Mouse (Mus musculus) pancreas, adult 10 weeks (tissue): ENCODE measurements around the gene Mta2. TPM values are rescaled to one million over a fixed set of nuclear protein-coding genes. Genes with fewer than 3 reads are reported as not detected.

Experiments used
- polyA plus RNA-seq: library from polyadenylated mRNA; stranded (reverse); fragments of 350-450 nt; fragmentation: Illumina TruSeq; extraction: RNeasy Lipid Tissue Mini Kit (QIAGEN cat#74804); gene quantifications from one replicate; pipeline ENCODE4 v1.2.3, GENCODE M21; 2015; ENCODE audit warnings: low read depth, low replicate concordance; ENCODE audit not compliant: insufficient read depth

Mta2 gene
- polyA plus RNA-seq, result 16.1 TPM

GRCm38 (mm10) chr19:8941515-8942217, at the start of gene Mta2:
Gene Mta2, plus strand, starts transcription at chr19:8941875.

DNA sequence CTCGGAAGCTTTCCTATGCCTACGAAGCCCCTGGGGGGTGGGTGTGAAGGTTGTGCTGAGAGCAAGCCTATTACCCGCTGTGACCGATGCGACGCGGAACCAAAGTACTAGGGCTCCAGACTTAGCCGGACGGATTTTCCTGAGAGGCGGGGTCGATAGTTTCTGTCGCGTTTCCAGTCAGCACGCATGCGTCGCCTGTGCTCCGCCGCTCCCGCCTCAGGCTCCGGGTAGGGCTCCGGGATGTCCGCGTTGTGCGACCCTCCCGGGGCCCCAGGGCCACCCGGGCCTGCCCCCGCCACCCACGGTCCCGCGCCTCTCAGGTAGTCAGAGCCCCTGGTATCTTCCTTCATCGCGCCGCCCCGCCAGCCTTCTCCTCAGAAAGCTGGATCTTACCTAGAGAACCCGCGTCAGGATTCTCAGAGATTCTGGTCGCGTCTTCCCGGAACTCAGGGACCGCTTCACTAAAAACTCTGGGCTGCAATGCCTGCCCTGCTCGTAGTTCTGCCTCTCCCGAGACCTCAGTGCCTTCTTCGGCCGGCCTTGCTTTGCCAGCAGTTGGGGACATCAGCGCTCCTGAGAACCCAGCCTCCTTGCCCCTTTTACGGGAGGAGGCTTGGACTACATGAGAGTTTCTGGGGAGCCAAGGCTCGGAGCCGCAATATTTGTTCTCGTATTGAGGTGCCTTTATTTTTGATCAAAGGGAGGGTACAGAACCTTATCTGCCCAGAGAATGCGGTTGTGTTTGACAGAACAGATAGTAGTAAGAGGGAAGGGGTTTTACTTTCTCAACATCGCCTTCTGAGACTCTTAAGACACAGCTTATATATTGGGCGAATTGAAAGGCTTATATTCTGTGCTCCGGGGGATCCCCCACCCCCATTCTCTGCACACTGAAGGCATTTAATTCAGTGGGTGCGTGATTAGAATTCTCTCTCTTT, 48.6 kb upstream of the Mta2 start, which contains the start of gene Ints5:
Gene Ints5 (plus strand): TSS at position 177 of the 938 bp plus-strand sequence.

GRCm38 (mm10) chr19:8897865-8898495, 43.7 kb upstream of the Mta2 start, which contains the start of gene Ganab:
Gene Ganab, plus strand, starts transcription at chr19:8898071.

DNA sequence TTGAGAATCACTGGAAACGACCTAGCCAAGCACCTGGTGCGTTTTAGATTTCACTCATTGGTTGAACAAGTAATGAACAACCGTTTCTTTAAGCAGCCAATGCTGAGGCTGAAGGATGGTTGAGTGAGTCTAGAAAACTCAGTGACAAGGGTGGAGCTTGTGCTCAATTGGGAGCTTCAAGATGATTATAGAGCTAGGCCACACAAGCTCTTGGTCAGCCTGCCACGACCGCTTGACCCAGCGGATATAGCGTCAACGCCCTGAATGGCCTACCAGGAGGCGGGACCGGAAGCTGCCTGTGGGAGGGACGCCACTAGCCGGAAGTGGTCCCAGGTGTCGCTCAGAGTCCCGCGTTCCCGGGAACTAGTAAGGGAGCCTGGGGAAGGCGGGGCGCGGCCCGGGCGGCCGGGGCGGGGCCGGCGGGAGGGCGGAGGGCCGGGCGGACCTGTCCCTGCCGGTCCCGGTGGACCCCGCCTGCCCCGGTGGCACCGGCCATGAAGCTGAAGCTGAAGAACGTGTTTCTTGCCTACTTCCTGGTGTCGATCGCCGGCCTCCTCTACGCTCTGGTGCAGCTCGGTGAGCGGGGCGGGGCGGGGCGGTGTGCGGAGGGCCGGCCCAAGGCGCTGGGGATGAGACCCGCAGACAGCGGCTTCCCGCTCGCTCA, 21.5 kb upstream of the Mta2 start, which contains the start of gene B3gat3:
Gene B3gat3 (plus strand): TSS at position 302 of the 664 bp plus-strand sequence.

GRCm38 (mm10) chr19:8929224-8930088, 12.2 kb upstream of the Mta2 start, which contains the start of the genes Rom1 and Eml3:
Gene Rom1, minus strand, starts transcription at chr19:8929356.
Gene Eml3, plus strand, starts transcription at chr19:8929552.

DNA sequence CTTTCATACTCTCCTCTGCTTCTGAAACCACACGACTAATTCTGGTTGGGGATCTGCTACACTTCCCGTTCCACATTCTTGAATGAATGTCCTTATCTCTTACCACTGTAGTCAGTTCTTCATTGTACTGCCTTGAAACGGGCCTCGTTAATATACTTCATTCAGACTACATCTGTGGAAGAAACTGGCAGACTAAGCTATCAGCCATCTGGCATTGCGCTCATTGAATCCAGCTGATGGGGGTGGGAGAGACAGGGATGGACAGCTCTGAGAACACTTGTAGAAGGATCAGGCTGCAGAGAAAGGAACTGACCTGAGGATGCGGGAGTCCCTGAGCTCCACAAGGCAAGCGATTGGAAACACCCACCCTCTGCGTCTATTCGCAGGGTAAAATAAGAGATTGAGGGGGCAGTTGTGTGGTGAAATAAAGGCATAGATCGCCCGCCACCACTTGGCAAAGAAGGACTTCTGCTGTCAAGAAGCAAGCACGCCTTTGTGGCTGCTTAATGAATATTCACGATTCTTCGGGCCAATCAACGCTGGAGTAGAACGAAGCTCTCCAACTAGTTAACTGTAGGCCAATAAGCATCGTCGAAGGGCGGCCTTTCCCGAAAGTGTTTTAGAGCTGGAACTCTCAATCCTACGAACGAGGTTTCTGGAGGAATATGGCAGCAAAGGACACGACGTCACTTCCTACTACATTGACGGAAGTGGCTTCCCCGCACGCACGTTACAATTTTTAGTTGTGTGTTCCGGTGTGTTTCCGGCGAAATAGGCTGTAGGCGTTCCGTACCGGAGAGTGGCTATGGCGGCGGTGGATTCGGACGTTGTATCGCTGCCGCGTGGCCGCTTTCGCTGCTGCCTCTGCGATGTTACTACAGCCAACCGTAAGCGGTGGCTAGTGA, 11.7 kb downstream of the Mta2 start, which contains the start of gene Tut1:
Gene Tut1 (plus strand): TSS at position 713 of the 905 bp plus-strand sequence.

GRCm38 (mm10) chr19:8966590-8967372, 25.1 kb downstream of the Mta2 start, which contains the start of gene Eef1g:
Gene Eef1g, plus strand, starts transcription at chr19:8967041.

GRCm38 (mm10) chr19:8989066-8989566, 47.4 kb downstream of the Mta2 start, which contains the start of gene Ahnak:
Gene Ahnak, plus strand, starts transcription at chr19:8989284.

Other genes with a start within 250 kb of the Mta2 start
- gene Slc3a2, start 218.5 kb upstream of the Mta2 start, polyA plus RNA-seq, result 80.3 TPM
- 35.4 TPM for gene Wdr74, start 206.0 kb upstream of the Mta2 start, polyA plus RNA-seq
- gene 1700092M07Rik, start 201.2 kb upstream of the Mta2 start, polyA plus RNA-seq, result not detected
- gene Stx5a, start 200.5 kb upstream of the Mta2 start, polyA plus RNA-seq, result 67.2 TPM
- gene Nxf1, start 184.8 kb upstream of the Mta2 start, polyA plus RNA-seq, result 127 TPM
- 32.1 TPM for gene Tmem223, start 170.9 kb upstream of the Mta2 start, polyA plus RNA-seq
- gene Tmem179b, start 167.4 kb upstream of the Mta2 start, polyA plus RNA-seq, result 17.0 TPM
- gene Taf6l, start 155.5 kb upstream of the Mta2 start, polyA plus RNA-seq, result 0.76 TPM
- 17.1 TPM for gene Polr2g, start 143.3 kb upstream of the Mta2 start, polyA plus RNA-seq
- gene Zbtb3, start 139.3 kb upstream of the Mta2 start, polyA plus RNA-seq, result not detected
- gene Ttc9c, start 122.5 kb upstream of the Mta2 start, polyA plus RNA-seq, result 4.5 TPM
- 20.7 TPM for gene Hnrnpul2, start 121.9 kb upstream of the Mta2 start, polyA plus RNA-seq
- gene AC129217.1, start 112.1 kb upstream of the Mta2 start, polyA plus RNA-seq, result not detected
- gene Bscl2, start 104.4 kb upstream of the Mta2 start, polyA plus RNA-seq, result 31.5 TPM
- gene Gng3, start 102.7 kb upstream of the Mta2 start, polyA plus RNA-seq, result not detected
- gene Lrrn4cl, start 91.1 kb upstream of the Mta2 start, polyA plus RNA-seq, result 4.9 TPM
- gene Ubxn1, start 70.4 kb upstream of the Mta2 start, polyA plus RNA-seq, result 28.6 TPM
- 15.0 TPM for gene Uqcc3, start 61.0 kb upstream of the Mta2 start, polyA plus RNA-seq
- gene Lbhd1, start 58.1 kb upstream of the Mta2 start, polyA plus RNA-seq, result 7.5 TPM
- not detected for gene Gm49403, start 57.9 kb upstream of the Mta2 start, polyA plus RNA-seq
- 7.3 TPM for gene 1810009A15Rik, start 53.0 kb upstream of the Mta2 start, polyA plus RNA-seq
- gene Gm49416, start 52.9 kb upstream of the Mta2 start, polyA plus RNA-seq, result not detected
- 4.9 TPM for gene Ints5, start 48.9 kb upstream of the Mta2 start, polyA plus RNA-seq
- 50.2 TPM for gene Ganab, start 43.8 kb upstream of the Mta2 start, polyA plus RNA-seq
- gene B3gat3, start 21.5 kb upstream of the Mta2 start, polyA plus RNA-seq, result 18.1 TPM
- gene Rom1, start 12.5 kb upstream of the Mta2 start, polyA plus RNA-seq, result 0.74 TPM
- gene Eml3, start 12.3 kb upstream of the Mta2 start, polyA plus RNA-seq, result 11.7 TPM
- gene Tut1, start 12.0 kb downstream of the Mta2 start, polyA plus RNA-seq, result 7.9 TPM
- 169 TPM for gene Eef1g, start 25.2 kb downstream of the Mta2 start, polyA plus RNA-seq
- gene Ahnak, start 47.4 kb downstream of the Mta2 start, polyA plus RNA-seq, result 32.2 TPM
- gene Scgb1a1, start 146.1 kb downstream of the Mta2 start, polyA plus RNA-seq, result 28.0 TPM
- 2.2 TPM for gene Asrgl1, start 193.8 kb downstream of the Mta2 start, polyA plus RNA-seq